Mouse (Mus musculus) mature B cell (primary cell): ENCODE measurements around the gene Tcp10c.
"Not testable (repeated sequence)": the region's sequence is repeated elsewhere in the genome, so short reads cannot be mapped to it uniquely, and the experiment has no call there.

Experiments used
- in situ Hi-C: fragments of 300-500 bp; cut with MboI; formaldehyde crosslinking; loops from 2 replicates; pipeline ENCODE4 v1.14.3; 2019

Tcp10c gene

DNA sequence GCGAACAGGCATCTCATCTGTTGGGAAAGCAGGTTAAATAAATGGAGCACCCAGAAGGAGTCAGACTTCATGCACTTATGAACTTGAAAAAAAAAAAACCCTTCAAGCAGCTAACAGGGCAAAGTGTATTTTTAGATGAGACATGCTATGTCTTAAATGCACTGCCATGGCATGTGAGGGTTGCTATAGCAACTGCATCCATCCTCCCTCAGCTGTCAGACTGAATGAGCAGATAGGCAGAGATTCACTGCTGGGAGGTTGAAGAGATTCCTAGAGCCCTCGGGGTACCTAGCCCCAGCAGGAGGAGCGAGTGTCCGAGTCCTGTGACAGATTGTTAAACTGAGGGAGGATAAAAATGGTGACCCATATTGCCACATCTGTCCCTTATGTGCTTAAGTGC is 36.6 kb downstream of the Tcp10c start:
- in situ Hi-C loops, result not testable (repeated sequence)

GRCm38 (mm10) chr17:13399961-13400360 is 45.6 kb downstream of the Tcp10c start:
- in situ Hi-C loops, result not testable (repeated sequence)

DNA sequence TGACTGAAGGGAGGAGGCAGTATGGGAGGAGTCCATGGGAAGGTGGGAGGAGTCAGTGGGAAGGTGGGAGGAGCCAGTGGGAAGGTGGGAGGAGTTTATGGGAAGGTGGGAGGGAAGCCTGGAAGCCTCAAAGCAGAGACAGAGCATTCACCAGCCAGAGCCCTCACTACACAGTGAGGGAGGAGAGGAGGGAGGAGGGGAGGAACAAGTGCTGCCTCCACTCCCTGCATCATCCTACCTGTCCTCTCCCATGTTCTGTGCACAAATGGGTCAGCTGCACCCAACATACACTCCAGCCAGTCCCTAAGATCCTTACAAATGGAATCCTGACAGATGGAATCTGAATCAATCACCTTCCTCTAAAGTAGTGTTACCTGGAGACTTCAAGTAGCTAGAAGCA is 47.7 kb downstream of the Tcp10c start:
- in situ Hi-C loops, result not testable (repeated sequence)

GRCm38 (mm10) chr17:13403527-13404131 is 49.3 kb downstream of the Tcp10c start:
- in situ Hi-C loops, result not testable (repeated sequence)

DNA sequence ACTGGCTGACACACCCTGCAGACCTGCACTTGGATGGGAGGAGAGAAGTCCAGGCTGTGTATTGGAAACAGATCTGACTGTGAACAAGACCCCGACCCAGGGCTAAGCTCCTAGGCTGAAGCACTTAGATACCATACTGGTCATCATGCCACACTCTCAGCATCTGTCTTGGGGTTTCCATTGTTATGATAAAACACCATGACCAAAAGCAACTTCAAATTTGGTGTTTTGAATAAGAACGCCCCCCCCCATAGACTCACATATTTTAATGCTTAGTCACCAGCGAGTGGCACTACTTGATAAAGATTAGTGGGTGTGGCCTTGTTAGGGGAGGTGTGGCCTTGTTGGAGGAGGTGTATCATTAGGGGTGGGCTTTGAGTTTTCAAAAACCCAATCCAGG is 51.7 kb downstream of the Tcp10c start:
- in situ Hi-C loops, result not testable (repeated sequence)

GRCm38 (mm10) chr17:13406701-13407100 is 52.3 kb downstream of the Tcp10c start:
- in situ Hi-C loops, result not testable (repeated sequence)

- in situ Hi-C loops, result not testable (repeated sequence)
Observed at GRCm38 (mm10) chr17:13407621-13408256, 53.4 kb downstream of the Tcp10c start.

DNA sequence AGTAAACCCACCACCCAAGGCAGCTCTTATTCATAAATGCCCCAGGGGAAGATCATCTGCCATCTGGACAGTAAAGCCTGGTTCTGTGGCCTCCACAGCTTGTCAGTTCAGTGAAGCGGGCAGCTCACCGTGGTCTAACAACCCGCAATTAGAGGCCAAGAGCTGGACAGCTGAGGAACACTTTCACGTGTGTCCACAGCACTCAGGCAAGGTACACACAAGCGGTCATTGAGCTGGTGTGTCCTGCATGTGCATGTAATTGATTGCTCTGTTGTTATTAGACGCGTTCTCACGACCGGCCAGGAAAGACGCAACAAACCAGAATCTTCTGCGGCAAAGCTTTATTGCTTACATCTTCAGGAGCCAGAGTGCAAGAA is 53.9 kb downstream of the Tcp10c start:
- in situ Hi-C loops, result not testable (repeated sequence)

- in situ Hi-C loops, result not testable (repeated sequence)
Observed at GRCm38 (mm10) chr17:13421022-13421591, 66.7 kb downstream of the Tcp10c start.

DNA sequence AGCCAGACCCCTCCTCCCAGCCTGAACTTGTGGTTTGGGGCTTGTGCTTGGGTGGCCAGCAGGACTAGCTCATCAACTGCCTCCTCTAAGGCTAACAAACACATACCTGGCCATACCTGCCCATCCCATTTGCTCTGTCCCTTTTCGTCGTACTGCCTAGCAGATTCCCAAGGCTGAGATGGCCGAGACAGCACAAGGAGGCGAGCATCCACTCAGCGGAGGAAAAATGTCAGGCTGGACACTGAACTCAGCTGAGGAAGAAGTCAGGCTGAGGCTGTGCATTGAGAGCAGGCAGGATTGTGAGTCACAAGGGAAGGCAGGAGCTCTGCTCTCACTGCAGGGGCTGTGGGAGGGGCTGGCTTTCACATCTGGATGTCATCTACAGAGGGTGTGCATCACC is 68.3 kb downstream of the Tcp10c start:
- in situ Hi-C loops, result not testable (repeated sequence)

GRCm38 (mm10) chr17:13423373-13424024 is 69.1 kb downstream of the Tcp10c start:
- in situ Hi-C loops, result not testable (repeated sequence)

DNA sequence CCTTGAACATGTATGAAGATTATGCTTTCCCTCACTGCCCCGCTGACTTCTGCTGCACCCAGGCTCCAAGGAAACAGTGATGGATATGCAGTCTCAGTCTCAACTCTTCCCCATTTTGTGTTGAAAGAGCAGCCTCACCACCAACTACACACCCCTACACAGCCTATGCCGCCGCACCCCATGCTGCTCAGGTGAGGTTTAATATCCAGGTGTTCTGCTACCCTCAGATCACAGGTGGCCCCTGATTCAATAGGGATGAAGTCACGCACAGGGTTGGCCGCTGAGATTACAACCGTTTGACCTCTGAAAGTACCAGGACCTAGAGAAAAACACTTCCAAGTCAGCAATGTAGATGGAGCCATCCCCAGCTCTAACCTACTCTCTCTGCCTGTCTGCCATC is 69.9 kb downstream of the Tcp10c start:
- in situ Hi-C loops, result not testable (repeated sequence)

GRCm38 (mm10) chr17:13425694-13426093 is 71.3 kb downstream of the Tcp10c start:
- in situ Hi-C loops, result not testable (repeated sequence)

DNA sequence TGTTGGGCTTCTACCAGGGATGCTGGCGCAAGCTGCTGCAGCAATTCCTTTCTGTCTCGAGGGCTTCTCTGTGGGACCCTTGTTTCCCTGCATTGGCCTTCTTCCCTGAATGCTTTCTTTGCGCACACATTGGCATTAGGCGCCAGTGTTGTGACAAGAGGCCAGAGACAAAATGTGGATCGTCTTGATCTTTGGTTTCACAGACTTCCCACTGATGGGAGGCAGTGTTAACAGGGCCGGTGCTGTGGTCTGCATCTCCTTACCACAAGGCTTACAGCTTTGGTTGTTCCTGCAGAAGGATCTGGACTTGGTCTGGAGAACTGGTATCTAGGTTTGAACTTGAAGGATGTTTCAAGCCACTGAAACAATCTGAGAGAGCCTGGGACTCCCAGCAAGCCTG is 72.1 kb downstream of the Tcp10c start:
- in situ Hi-C loops, result not testable (repeated sequence)
